Mouse (Mus musculus): ENCODE results near the gene Nrxn3. TPM values are rescaled to one million over a fixed set of nuclear protein-coding genes. Genes with fewer than 3 reads are reported as not detected.

Gene Nrxn3
- polyA plus RNA-seq, 1 experiment from 2014 or later, result 6.3 TPM

DNA sequence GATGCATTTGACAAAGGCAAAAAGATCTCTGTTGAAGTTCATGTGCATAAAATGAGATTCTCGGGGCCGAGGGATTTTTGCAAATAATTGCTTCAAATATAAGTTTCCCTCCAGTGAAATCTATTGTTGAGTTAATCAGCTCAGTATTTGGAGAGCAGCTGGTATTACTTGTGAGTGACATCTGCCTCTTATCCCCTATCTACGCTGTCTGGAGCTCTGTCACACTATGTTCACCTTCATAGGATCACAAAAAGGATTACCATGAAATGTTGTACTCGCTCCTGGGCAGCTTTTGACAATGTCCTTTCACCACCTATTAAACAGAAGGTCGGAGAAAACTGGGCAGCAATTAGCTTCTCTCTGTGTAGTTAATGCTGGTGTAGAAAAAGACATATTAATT is 1259.8 kb downstream of the Nrxn3 start:
- 76% methylated on average over 5 of the region's 5 CpGs for WGBS
- Histone ChIP-seq H3K27ac (ENCODE audit: low read length) (no peak overlapping the region), H3K4me2 (replicated peaks; ENCODE audit: low read depth, low read length) (no peak overlapping the region), H3K9me3 (ENCODE audit: control insufficient read depth, low read depth, low read length) (no peaks in the 10 kb centered on the region), H3K27me3 (ENCODE audit: control insufficient read depth, insufficient read depth, low read length) (no peaks in the 10 kb centered on the region), H3K4me1 (ENCODE audit: control insufficient read depth, insufficient read depth, low read length) (no peaks in the 10 kb centered on the region), H3K9ac (replicated peaks; ENCODE audit: low read depth, low read length) (no peak overlapping the region), H3K36me3 (ENCODE audit: control insufficient read depth, insufficient read depth, low read length) (no peaks in the 10 kb centered on the region), H3K4me3 (ENCODE audit: low read depth, low read length) (no peak overlapping the region)
- ATAC-seq (ENCODE audit: insufficient number of reproducible peaks, insufficient read depth, low FRiP score, low read depth), result no peak

DNA sequence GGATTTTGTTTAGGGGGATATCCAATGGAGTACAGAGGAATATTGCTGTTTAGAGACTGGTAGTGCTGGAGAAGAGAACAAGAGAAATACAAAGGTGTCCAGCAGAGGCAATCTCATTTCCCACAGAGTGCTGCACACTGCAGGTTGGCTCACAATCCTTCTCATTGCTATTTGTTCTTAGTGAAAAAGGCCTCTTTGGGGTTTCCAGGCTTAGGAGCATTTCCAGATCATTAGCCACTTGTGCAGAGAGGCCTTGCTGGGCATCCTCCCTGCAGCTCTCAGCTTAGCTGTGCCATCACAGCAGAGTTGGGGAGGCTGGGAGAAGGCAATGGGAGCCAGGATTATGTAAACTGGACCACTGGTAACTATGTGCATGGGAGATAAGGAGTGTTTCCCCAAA is 1260.7 kb downstream of the Nrxn3 start:
- Histone ChIP-seq H3K27me3 (ENCODE audit: control insufficient read depth, insufficient read depth, low read length) (no peaks in the 10 kb centered on the region), H3K9ac (replicated peaks; ENCODE audit: low read depth, low read length) (no peak overlapping the region), H3K4me3 (ENCODE audit: low read depth, low read length) (no peak overlapping the region), H3K4me1 (ENCODE audit: control insufficient read depth, insufficient read depth, low read length) (no peaks in the 10 kb centered on the region), H3K27ac (ENCODE audit: low read length) (no peak overlapping the region), H3K9me3 (ENCODE audit: control insufficient read depth, low read depth, low read length) (no peaks in the 10 kb centered on the region), H3K36me3 (ENCODE audit: control insufficient read depth, insufficient read depth, low read length) (no peaks in the 10 kb centered on the region), H3K4me2 (replicated peaks; ENCODE audit: low read depth, low read length) (no peak overlapping the region)
- ATAC-seq (ENCODE audit: insufficient number of reproducible peaks, insufficient read depth, low FRiP score, low read depth), result no peak

DNA sequence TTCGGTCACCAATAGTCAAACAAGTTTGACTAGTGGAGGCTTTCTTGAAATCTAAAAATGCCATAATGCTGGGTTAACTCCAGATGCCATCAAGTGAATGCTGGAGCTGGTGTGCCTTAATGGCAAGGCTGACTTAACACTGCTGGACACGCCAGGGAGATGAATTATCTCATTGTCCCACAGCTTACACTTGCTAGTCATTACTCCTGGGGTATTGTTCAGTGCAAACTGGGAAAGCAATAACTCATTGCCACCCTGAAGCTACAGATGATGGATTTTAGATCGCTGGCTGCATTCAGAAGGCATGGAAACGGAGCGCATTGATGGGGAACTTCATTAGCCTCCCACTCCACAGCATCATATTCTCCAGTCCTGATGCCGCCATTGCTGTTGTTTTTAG is 1263.5 kb downstream of the Nrxn3 start:
- Histone ChIP-seq H3K36me3 (ENCODE audit: control insufficient read depth, insufficient read depth, low read length) (no peaks in the 10 kb centered on the region), H3K9me3 (ENCODE audit: control insufficient read depth, low read depth, low read length) (no peaks in the 10 kb centered on the region), H3K4me2 (replicated peaks; ENCODE audit: low read depth, low read length) (no peak overlapping the region), H3K27me3 (ENCODE audit: control insufficient read depth, insufficient read depth, low read length) (no peaks in the 10 kb centered on the region), H3K27ac (ENCODE audit: low read length) (no peak overlapping the region), H3K4me1 (ENCODE audit: control insufficient read depth, insufficient read depth, low read length) (no peaks in the 10 kb centered on the region), H3K9ac (replicated peaks; ENCODE audit: low read depth, low read length) (no peak overlapping the region), H3K4me3 (ENCODE audit: low read depth, low read length) (no peak overlapping the region)
- ATAC-seq (ENCODE audit: insufficient number of reproducible peaks, insufficient read depth, low FRiP score, low read depth), result no peak
- 57% methylated on average over 6 of the region's 6 CpGs for WGBS

DNA sequence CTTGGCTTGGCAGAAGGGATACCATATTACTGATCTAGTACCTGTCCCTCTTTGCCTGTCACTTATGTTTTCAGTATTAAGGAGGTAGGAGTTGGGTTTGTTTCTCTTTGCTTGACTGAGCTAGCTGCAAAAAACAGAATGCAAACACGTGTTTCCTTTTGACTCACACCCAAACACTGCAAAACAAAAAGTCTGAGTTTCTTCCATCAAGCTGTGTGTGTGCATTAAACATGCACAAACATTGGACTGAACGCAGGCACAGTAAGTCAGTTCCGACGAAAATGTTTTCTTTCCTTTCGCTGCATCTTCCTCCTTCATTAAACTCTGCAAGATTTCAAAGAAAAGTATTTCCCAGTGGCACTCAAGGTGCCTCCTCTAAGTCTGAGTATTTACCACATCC is 1270.6 kb downstream of the Nrxn3 start:
- H3K4me2 ChIP-seq (replicated peaks; ENCODE audit: low read depth, low read length), result no peak overlapping the region
- H3K4me1 ChIP-seq (ENCODE audit: control insufficient read depth, insufficient read depth, low read length), result no peaks in the 10 kb centered on the region
- no peak for ATAC-seq (ENCODE audit: insufficient number of reproducible peaks, insufficient read depth, low FRiP score, low read depth)
- H3K27me3 ChIP-seq (ENCODE audit: control insufficient read depth, insufficient read depth, low read length), result no peaks in the 10 kb centered on the region
- 68% methylated on average over 5 of the region's 5 CpGs for WGBS
- H3K9me3 ChIP-seq (ENCODE audit: control insufficient read depth, low read depth, low read length), result no peaks in the 10 kb centered on the region
- H3K27ac ChIP-seq (ENCODE audit: low read length), result no peak overlapping the region
- H3K4me3 ChIP-seq (ENCODE audit: low read depth, low read length), result no peak overlapping the region
- H3K9ac ChIP-seq (replicated peaks; ENCODE audit: low read depth, low read length), result no peak overlapping the region
- H3K36me3 ChIP-seq (ENCODE audit: control insufficient read depth, insufficient read depth, low read length), result no peaks in the 10 kb centered on the region

DNA sequence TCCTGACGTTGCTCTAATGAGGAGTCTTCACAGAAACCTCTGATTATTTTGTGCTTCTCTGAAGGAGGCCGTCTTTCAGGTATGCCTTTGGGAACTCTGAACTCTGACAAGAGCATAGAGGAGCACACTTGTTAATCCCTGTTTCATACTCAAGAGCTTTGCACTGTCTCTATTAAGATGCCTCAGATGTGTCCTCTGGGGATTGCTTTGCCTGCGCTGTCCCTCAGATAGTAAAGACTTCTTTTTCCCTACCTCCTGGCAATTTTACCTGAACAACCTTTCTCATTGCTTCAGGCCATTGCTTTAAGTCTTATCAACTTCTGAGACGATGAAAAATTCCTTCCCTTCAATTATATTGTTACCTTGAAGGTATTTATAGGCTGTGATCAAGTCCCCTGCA is 1272.7 kb downstream of the Nrxn3 start:
- H3K4me2 ChIP-seq (replicated peaks; ENCODE audit: low read depth, low read length), result no peak overlapping the region
- no peaks in the 10 kb centered on the region for H3K36me3 ChIP-seq (ENCODE audit: control insufficient read depth, insufficient read depth, low read length)
- no peak overlapping the region for H3K27ac ChIP-seq (ENCODE audit: low read length)
- no peak overlapping the region for H3K9ac ChIP-seq (replicated peaks; ENCODE audit: low read depth, low read length)
- H3K9me3 ChIP-seq (ENCODE audit: control insufficient read depth, low read depth, low read length), result no peaks in the 10 kb centered on the region
- WGBS, result 75% methylated on average over 4 of the region's 4 CpGs
- no peak for ATAC-seq (ENCODE audit: insufficient number of reproducible peaks, insufficient read depth, low FRiP score, low read depth)
- H3K27me3 ChIP-seq (ENCODE audit: control insufficient read depth, insufficient read depth, low read length), result no peaks in the 10 kb centered on the region
- no peaks in the 10 kb centered on the region for H3K4me1 ChIP-seq (ENCODE audit: control insufficient read depth, insufficient read depth, low read length)
- no peak overlapping the region for H3K4me3 ChIP-seq (ENCODE audit: low read depth, low read length)

DNA sequence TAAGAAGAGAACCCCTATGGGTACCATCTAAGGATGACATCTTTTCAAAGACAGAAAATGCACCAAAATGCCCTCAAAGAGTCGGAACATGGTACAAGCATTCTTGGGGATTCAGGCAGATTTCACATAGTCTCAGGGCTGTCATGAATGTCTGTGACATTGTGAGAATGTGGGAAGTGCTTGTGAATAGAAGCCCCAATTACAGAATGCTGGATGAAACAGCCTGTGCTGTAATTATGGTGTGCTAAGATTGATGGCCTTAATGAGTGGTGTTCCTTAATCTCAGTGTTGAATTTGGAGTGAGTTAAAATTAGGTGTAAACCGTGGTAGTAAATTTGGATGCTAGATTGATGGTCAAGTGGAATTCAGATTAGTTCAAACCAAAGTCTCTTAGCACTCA is 1287.6 kb downstream of the Nrxn3 start:
- no peak overlapping the region for H3K4me3 ChIP-seq (ENCODE audit: low read depth, low read length)
- 83% methylated on average over 2 of the region's 2 CpGs for WGBS
- H3K9ac ChIP-seq (replicated peaks; ENCODE audit: low read depth, low read length), result no peak overlapping the region
- no peak for ATAC-seq (ENCODE audit: insufficient number of reproducible peaks, insufficient read depth, low FRiP score, low read depth)
- no peaks in the 10 kb centered on the region for H3K4me1 ChIP-seq (ENCODE audit: control insufficient read depth, insufficient read depth, low read length)
- no peaks in the 10 kb centered on the region for H3K36me3 ChIP-seq (ENCODE audit: control insufficient read depth, insufficient read depth, low read length)
- H3K4me2 ChIP-seq (replicated peaks; ENCODE audit: low read depth, low read length), result no peak overlapping the region
- no peak overlapping the region for H3K27ac ChIP-seq (ENCODE audit: low read length)
- no peaks in the 10 kb centered on the region for H3K27me3 ChIP-seq (ENCODE audit: control insufficient read depth, insufficient read depth, low read length)
- H3K9me3 ChIP-seq (ENCODE audit: control insufficient read depth, low read depth, low read length), result no peaks in the 10 kb centered on the region

DNA sequence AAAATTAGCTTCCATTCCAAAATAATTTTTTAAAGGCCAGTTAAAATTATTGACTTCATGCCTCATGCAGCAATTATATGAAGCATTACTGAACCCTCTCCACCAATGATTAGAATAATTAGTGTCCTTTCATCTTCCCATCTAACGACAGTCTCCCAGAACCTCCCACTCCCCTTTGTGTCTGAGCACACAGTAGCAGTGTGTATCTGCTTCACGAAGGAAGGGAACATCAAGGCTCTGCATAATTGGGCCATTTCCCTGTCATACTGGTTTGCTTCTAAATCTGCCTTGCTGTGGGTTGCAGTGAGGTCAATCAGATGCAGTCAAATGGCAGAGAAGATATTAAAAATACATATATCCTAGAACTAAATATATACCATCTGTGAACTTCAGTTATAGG is 1291.3 kb downstream of the Nrxn3 start:
- Histone ChIP-seq H3K27me3 (ENCODE audit: control insufficient read depth, insufficient read depth, low read length) (no peaks in the 10 kb centered on the region), H3K4me2 (replicated peaks; ENCODE audit: low read depth, low read length) (no peak overlapping the region), H3K9me3 (ENCODE audit: control insufficient read depth, low read depth, low read length) (no peaks in the 10 kb centered on the region), H3K4me3 (ENCODE audit: low read depth, low read length) (no peak overlapping the region), H3K36me3 (ENCODE audit: control insufficient read depth, insufficient read depth, low read length) (no peaks in the 10 kb centered on the region), H3K27ac (ENCODE audit: low read length) (no peak overlapping the region), H3K9ac (replicated peaks; ENCODE audit: low read depth, low read length) (no peak overlapping the region), H3K4me1 (ENCODE audit: control insufficient read depth, insufficient read depth, low read length) (no peaks in the 10 kb centered on the region)
- no peak for ATAC-seq (ENCODE audit: insufficient number of reproducible peaks, insufficient read depth, low FRiP score, low read depth)
- WGBS, result 57% methylated on average over 2 of the region's 2 CpGs

DNA sequence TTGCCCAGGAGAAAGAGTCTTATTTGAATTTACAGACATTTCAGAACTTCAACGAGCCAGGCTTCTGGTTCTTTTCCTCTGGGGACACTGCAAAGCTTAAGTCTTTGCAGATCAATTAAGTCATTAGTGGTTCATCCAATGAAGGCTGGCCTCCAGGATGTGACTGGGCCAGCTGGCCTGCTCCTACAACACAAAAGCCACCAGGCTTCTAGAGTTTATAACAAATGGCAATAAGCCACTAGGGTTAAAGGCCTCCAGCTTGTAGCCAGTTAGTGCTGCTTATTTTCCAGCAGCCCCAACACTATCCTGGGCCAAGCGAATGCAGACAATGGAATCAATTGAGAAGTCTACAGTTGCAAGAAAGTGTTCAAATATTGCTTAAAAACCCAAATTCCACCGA is 1304.3 kb downstream of the Nrxn3 start:
- Histone ChIP-seq H3K9ac (replicated peaks; ENCODE audit: low read depth, low read length) (no peak overlapping the region), H3K4me2 (replicated peaks; ENCODE audit: low read depth, low read length) (no peak overlapping the region), H3K4me3 (ENCODE audit: low read depth, low read length) (no peak overlapping the region), H3K27me3 (ENCODE audit: control insufficient read depth, insufficient read depth, low read length) (no peaks in the 10 kb centered on the region), H3K36me3 (ENCODE audit: control insufficient read depth, insufficient read depth, low read length) (no peaks in the 10 kb centered on the region), H3K27ac (ENCODE audit: low read length) (no peak overlapping the region), H3K4me1 (ENCODE audit: control insufficient read depth, insufficient read depth, low read length) (no peaks in the 10 kb centered on the region), H3K9me3 (ENCODE audit: control insufficient read depth, low read depth, low read length) (no peaks in the 10 kb centered on the region)
- 57% methylated on average over 3 of the region's 3 CpGs for WGBS
- no peak for ATAC-seq (ENCODE audit: insufficient number of reproducible peaks, insufficient read depth, low FRiP score, low read depth)

DNA sequence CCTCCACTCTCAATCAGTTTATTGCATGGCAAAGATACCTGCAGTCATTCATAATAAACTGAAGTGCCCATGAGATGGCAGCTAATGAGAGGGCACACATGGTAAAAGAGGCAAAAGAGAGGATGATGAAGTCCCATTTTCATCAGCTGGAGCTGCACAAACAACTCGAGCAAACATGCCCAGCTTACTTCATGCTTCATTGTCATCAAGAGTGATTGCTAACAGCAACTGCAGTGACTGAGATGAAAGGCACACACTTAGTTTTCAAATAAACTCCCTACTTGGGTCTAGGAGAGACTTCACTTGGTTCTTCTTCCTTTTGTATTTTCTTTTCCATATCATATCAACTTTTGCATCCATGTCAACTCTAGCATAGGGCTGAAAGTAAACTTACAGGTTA is 1318.4 kb downstream of the Nrxn3 start:
- H3K4me3 ChIP-seq (ENCODE audit: low read depth, low read length), result no peak overlapping the region
- no peak overlapping the region for H3K4me2 ChIP-seq (replicated peaks; ENCODE audit: low read depth, low read length)
- H3K27ac ChIP-seq (ENCODE audit: low read length), result no peak overlapping the region
- H3K9ac ChIP-seq (replicated peaks; ENCODE audit: low read depth, low read length), result no peak overlapping the region
- 44% methylated on average over 1 of the region's 1 CpGs for WGBS
- no peak for ATAC-seq (ENCODE audit: insufficient number of reproducible peaks, insufficient read depth, low FRiP score, low read depth)
- no peaks in the 10 kb centered on the region for H3K9me3 ChIP-seq (ENCODE audit: control insufficient read depth, low read depth, low read length)
- no peaks in the 10 kb centered on the region for H3K36me3 ChIP-seq (ENCODE audit: control insufficient read depth, insufficient read depth, low read length)
- no peaks in the 10 kb centered on the region for H3K27me3 ChIP-seq (ENCODE audit: control insufficient read depth, insufficient read depth, low read length)
- H3K4me1 ChIP-seq (ENCODE audit: control insufficient read depth, insufficient read depth, low read length), result no peaks in the 10 kb centered on the region
